Mouse (Mus musculus) testis, adult 2 months (tissue): ENCODE measurements around the gene Tbx5. TPM values are rescaled to one million over a fixed set of nuclear protein-coding genes. Genes with fewer than 3 reads are reported as not detected.

Experiments
- H3K27ac ChIP-seq: fragments of 200-500 bp; 2 replicates; pipeline ENCODE4 v1.5.1; 2012; ENCODE audit warnings: low read depth, low read length; ENCODE audit not compliant: control insufficient read depth, insufficient read depth
- H3K27me3 ChIP-seq: fragments of 200-500 bp; 2 replicates; pipeline ENCODE4 v1.6.1; 2012; ENCODE audit warnings: mild to moderate bottlenecking, low read length, moderate library complexity; ENCODE audit not compliant: control insufficient read depth, insufficient read depth
- H3K36me3 ChIP-seq: fragments of 200-500 bp; 2 replicates; pipeline ENCODE4 v1.6.1; 2012; ENCODE audit warnings: mild to moderate bottlenecking, low read length; ENCODE audit not compliant: control insufficient read depth, insufficient read depth
- H3K4me1 ChIP-seq: fragments of 200-500 bp; 2 replicates; pipeline ENCODE4 v1.6.1; 2012; ENCODE audit warnings: low read length; ENCODE audit not compliant: control insufficient read depth, insufficient read depth
- H3K4me3 ChIP-seq: fragments of 200-500 bp; 2 replicates; pipeline ENCODE4 v1.5.1; 2012; ENCODE audit warnings: low read depth, mild to moderate bottlenecking, low read length, moderate library complexity, mixed read lengths; ENCODE audit not compliant: control insufficient read depth
- CTCF ChIP-seq: fragments of 200-500 bp; IDR thresholded peaks from 2 replicates; pipeline ENCODE4 v1.5.1; 2012; ENCODE audit warnings: low read depth, mild to moderate bottlenecking, inconsistent platforms, low read length, moderate library complexity; ENCODE audit not compliant: control insufficient read depth, insufficient read depth, insufficient replicate concordance
- POLR2A ChIP-seq: fragments of 200-500 bp; IDR thresholded peaks from 2 replicates; pipeline ENCODE4 v1.6.1; 2012; ENCODE audit warnings: low read depth, mild to moderate bottlenecking, inconsistent platforms, low read length, moderate library complexity; ENCODE audit not compliant: control insufficient read depth
- polyA plus RNA-seq: library from polyadenylated mRNA; depleted of rRNA; stranded (reverse); fragments of >200 nt; gene quantifications from 2 replicates; pipeline ENCODE4 v1.2.3, GENCODE M21; 2012

The Tbx5 gene
- polyA plus RNA-seq, 1 experiment = 5.8 TPM

- no peaks in the 10 kb centered on the region for H3K36me3 ChIP-seq
- H3K4me3 ChIP-seq = no peak overlapping the region
- TF ChIP-seq CTCF (no peak), POLR2A (no peak)
- peaks cover 2% of the 10 kb centered on the region for H3K4me1 ChIP-seq
- H3K27me3 ChIP-seq = peaks cover 13% of the 10 kb centered on the region
- H3K27ac ChIP-seq = no peak overlapping the region
Observed at GRCm38 (mm10) chr5:119837306-119837675, 4.8 kb downstream of the Tbx5 start.

- TF ChIP-seq CTCF (no peak), POLR2A (no peak)
- H3K36me3 ChIP-seq = no peaks in the 10 kb centered on the region
- no peaks in the 10 kb centered on the region; the same call in 1 of the 2 replicates for H3K4me1 ChIP-seq
- H3K27me3 ChIP-seq = peaks cover 12% of the 10 kb centered on the region
- H3K4me3 ChIP-seq = no peak overlapping the region
- H3K27ac ChIP-seq = no peak overlapping the region
Observed at GRCm38 (mm10) chr5:119837861-119838260, 5.4 kb downstream of the Tbx5 start.

DNA sequence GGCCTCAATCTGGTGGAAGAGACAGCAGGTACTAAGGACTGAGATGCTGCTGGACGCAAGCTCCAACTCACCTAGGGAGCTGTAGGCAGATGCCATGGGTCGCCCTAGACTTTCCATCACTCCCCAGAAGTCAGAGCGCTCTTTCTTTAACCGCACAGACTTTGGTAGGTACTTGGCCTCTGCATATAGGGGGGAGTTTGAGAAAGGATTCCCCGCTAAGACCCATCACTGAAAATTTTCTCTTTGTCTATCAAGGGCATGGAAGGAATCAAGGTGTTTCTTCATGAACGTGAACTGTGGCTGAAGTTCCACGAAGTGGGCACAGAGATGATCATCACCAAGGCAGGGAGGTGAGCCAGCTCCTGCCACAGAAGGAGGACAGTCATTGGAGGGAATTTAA is 6.0 kb downstream of the Tbx5 start:
- peaks cover 12% of the 10 kb centered on the region for H3K27me3 ChIP-seq
- no peaks in the 10 kb centered on the region for H3K36me3 ChIP-seq
- no peak overlapping the region for H3K27ac ChIP-seq
- TF ChIP-seq CTCF = no peak
- TF ChIP-seq POLR2A = no peak
- no peaks in the 10 kb centered on the region; the same call in 1 of the 2 replicates for H3K4me1 ChIP-seq
- no peak overlapping the region for H3K4me3 ChIP-seq

GRCm38 (mm10) chr5:119839156-119839555 is 6.7 kb downstream of the Tbx5 start:
- Histone ChIP-seq H3K27ac (no peak overlapping the region), H3K4me3 (no peak overlapping the region), H3K36me3 (no peaks in the 10 kb centered on the region), H3K4me1 (no peaks in the 10 kb centered on the region; the same call in 1 of the 2 replicates), H3K27me3 (peaks cover 12% of the 10 kb centered on the region)
- TF ChIP-seq POLR2A (no peak), CTCF (no peak)

DNA sequence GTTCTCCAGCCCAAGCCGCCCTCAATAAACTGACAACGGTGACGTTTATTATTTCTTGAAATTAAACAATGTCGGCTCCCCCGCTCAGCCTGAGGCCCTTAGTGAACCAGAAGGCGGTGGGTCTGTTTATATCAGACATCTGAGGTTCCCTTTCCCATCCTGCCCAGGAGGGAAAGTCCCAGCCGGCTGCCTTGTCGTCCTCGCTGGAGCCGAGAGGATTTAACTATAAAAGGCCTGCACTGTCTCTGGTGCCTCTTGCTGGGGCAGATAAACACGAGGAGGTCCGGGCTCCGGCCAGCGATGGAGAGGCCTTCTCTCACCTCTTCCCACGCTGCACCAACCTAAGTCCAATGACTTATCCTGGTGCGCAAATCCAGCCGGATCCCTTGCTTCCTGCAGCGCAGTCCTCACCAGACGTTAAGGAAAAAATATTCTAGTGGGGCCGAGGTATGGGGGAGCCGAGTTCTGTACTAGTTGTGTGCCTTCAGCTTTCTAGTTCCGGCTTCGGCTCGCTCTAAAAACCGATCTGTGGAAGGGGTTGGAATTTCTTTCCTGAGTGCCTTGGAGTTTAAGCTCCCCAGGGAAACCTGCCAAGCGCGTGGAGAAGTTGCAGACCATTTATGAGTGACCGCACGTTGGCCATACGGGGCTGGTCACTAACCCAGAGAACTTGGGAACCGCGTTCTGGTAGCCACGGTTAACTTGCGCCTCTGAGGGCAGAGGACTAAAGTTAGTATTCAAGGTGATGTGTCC is 7.3 kb downstream of the Tbx5 start:
- H3K27ac ChIP-seq = no peak overlapping the region
- no peaks in the 10 kb centered on the region for H3K36me3 ChIP-seq
- TF ChIP-seq CTCF = no peak
- TF ChIP-seq POLR2A = no peak
- H3K4me1 ChIP-seq = no peaks in the 10 kb centered on the region; the same call in 1 of the 2 replicates
- no peak overlapping the region for H3K4me3 ChIP-seq
- peaks cover 12% of the 10 kb centered on the region for H3K27me3 ChIP-seq

DNA sequence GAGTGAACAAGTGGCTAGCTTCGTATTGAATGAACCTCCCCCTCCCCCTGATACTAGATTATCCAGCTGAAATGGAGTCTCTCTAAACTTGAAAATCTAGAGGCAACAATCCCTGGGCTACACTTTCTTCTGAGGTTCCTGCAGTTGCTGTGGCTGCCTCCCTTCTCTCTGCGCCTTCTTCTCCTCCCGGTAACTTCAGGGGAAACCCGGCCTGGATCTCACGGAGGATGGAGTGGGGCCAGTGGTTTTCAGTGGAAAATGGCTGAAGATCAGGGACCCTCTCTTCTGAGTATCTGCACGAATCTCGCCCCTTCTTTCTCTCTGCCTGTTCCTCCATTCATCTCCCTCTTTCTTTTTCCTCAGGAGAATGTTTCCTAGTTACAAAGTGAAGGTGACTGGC is 7.9 kb downstream of the Tbx5 start:
- Histone ChIP-seq H3K27me3 (peaks cover 9% of the 10 kb centered on the region), H3K27ac (no peak overlapping the region), H3K36me3 (no peaks in the 10 kb centered on the region), H3K4me1 (no peaks in the 10 kb centered on the region; the same call in 1 of the 2 replicates), H3K4me3 (no peak overlapping the region)
- TF ChIP-seq CTCF (no peak), POLR2A (no peak)

DNA sequence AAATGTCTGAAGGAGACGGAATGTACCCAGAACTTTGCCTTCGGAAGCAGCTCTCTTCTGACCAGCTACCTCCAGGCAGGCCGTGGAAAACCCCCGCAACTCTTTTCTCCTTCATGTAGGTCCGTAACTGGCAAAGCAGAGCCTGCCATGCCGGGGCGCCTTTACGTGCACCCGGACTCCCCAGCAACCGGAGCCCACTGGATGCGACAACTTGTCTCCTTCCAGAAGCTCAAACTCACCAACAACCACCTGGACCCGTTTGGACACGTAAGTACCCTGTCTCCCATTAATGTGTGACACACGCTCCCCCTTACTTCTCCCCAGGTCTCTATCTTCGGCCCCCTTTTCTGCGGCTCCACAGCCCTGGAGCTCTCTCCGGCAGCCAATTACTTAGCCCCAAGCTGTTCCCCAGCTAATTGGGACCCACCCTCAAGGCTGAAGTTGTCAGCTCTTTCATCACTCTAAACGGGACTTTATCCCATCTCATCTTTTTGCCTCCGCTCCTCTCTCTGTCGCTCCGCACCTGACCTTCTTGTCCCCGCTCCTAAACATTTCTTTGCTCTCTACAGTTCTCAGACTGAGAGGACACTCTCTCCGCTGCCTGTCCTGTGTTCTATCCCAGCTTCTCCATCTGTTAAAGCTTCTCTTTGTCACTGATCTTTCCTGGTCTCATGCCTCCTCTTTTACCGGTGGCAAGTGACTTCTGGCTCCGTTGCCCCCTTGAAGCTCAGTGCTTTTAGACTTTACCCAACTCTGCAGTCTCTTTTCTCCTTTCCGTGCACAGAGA is 9.4 kb downstream of the Tbx5 start:
- Histone ChIP-seq H3K4me3 (no peak overlapping the region), H3K27me3 (peaks cover 7% of the 10 kb centered on the region), H3K27ac (no peak overlapping the region), H3K4me1 (no peaks in the 10 kb centered on the region; the same call in 1 of the 2 replicates), H3K36me3 (no peaks in the 10 kb centered on the region)
- TF ChIP-seq CTCF (no peak), POLR2A (no peak)
